Mouse (Mus musculus): ENCODE measurements around the gene Ccdc85b.

- TF ChIP-seq POLR2A (IDR thresholded peaks at IDR 0.05; ENCODE audit: borderline replicate concordance, insufficient read depth, low read length) (no peak), CTCF (IDR thresholded peaks at IDR 0.05; ENCODE audit: borderline replicate concordance, insufficient read depth, low read depth, low read length) (no peak)
Measured at GRCm38 (mm10) chr19:5422267-5422666, 35.4 kb downstream of the Ccdc85b start.

All from cerebellum, adult 2 months (tissue).